In genomic region chr12:76553917-76554316, GRCm38 (mm10) we compare ENCODE assay signal across 14 mouse cellular contexts. TPM values are rescaled to one million over a fixed set of nuclear protein-coding genes. Genes with fewer than 3 reads are reported as not detected.
DNase-seq lines count a peak whose midpoint lies in the region; ATAC-seq lines count a peak whose summit lies in the region.
"Had no signal": no experiment of that assay in that cellular context is flagged by ENCODE, and none has a peak within 500 bp of the region (broad histone marks: within the 10 kb centered on the region; RNA-seq: fewer than 3 reads in every experiment).

No protein-coding gene starts in this region.

- no peak overlapping the region for H3K27ac ChIP-seq in heart, embryonic 12.5 days (ENCODE audit: poor library complexity, severe bottlenecking)
- peak overlapping the region; percentile 85 for H3K27ac ChIP-seq in brown adipose tissue, adult 24 weeks (replicated peaks; ENCODE audit: low read depth, low read length)
- H3K27ac ChIP-seq in heart, embryonic 13.5 days (replicated peaks): peak overlapping the region; percentile 29; the same call in 1 of the 2 replicates
- H3K27ac ChIP-seq: forebrain, embryonic 10.5 days; liver, embryonic 14.5 days; midbrain, embryonic 12.5 days had no signal

- no peak overlapping the region for H3K4me3 ChIP-seq in heart, embryonic 12.5 days
- H3K4me3 ChIP-seq in brown adipose tissue, adult 24 weeks (ENCODE audit: insufficient read depth, low read depth, low read length): no peak overlapping the region
- no peak overlapping the region for H3K4me3 ChIP-seq in heart, embryonic 13.5 days
- H3K4me3 ChIP-seq: forebrain, embryonic 10.5 days; midbrain, embryonic 12.5 days had no signal

- no peak overlapping the region for H3K4me2 ChIP-seq in heart, embryonic 12.5 days
- no peak overlapping the region for H3K4me2 ChIP-seq in heart, embryonic 13.5 days
- H3K4me2 ChIP-seq: midbrain, embryonic 12.5 days had no signal

- ATAC-seq in heart, embryonic 12.5 days (ENCODE audit: insufficient number of reproducible peaks, low FRiP score): no peak
- no peak for ATAC-seq in heart, embryonic 13.5 days (ENCODE audit: extremely low read depth, insufficient number of reproducible peaks, low FRiP score, low TSS enrichment)

- no peaks in the 10 kb centered on the region for H3K27me3 ChIP-seq in heart, embryonic 12.5 days (replicated peaks)
- no peaks in the 10 kb centered on the region for H3K27me3 ChIP-seq in heart, embryonic 13.5 days (replicated peaks)

- WGBS in heart, embryonic 12.5 days: 78% methylated on average over 7 of the region's 7 CpGs
- 60% methylated on average over 7 of the region's 7 CpGs for WGBS in heart, embryonic 13.5 days

- peaks cover 88% of the 10 kb centered on the region for H3K4me1 ChIP-seq in heart, embryonic 12.5 days (replicated peaks)
- peaks cover 34% of the 10 kb centered on the region for H3K4me1 ChIP-seq in brown adipose tissue, adult 24 weeks (ENCODE audit: control insufficient read depth, insufficient read depth, insufficient read length, low read length)
- H3K4me1 ChIP-seq in heart, embryonic 13.5 days: peaks cover 89% of the 10 kb centered on the region

- no peak overlapping the region for H3K9ac ChIP-seq in heart, embryonic 12.5 days
- H3K9ac ChIP-seq in heart, embryonic 13.5 days: 0 out of 2 replicates have a peak overlapping the region, but pooled peaks have one; percentile 29
- H3K9ac ChIP-seq: liver, embryonic 14.5 days; midbrain, embryonic 12.5 days had no signal

- no peaks in the 10 kb centered on the region for H3K36me3 ChIP-seq in heart, embryonic 12.5 days
- no peaks in the 10 kb centered on the region for H3K36me3 ChIP-seq in heart, embryonic 13.5 days
- H3K36me3 ChIP-seq: forebrain, embryonic 10.5 days; midbrain, embryonic 12.5 days had no signal

- no peaks in the 10 kb centered on the region for H3K9me3 ChIP-seq in heart, embryonic 12.5 days (replicated peaks)
- no peaks in the 10 kb centered on the region for H3K9me3 ChIP-seq in heart, embryonic 13.5 days
- H3K9me3 ChIP-seq: forebrain, embryonic 10.5 days; midbrain, embryonic 12.5 days had no signal

- DNase-seq in heart, adult 11 months: peak; percentile 99
- DNase-seq in kidney, postnatal 4 days: peak; percentile 52 to 65
- DNase-seq in frontal cortex, adult 2 months (ENCODE audit: extremely low spot score in 1 of 2, low spot score in 1 of 2): no peak
- DNase-seq in layer of hippocampus, postnatal 36 days: no peak
- no peak for DNase-seq in thymus, postnatal 14 days
- DNase-seq: adrenal gland, adult 2 months; embryo, embryonic 11 days; right cerebral cortex, postnatal 25 days had no signal

RNA-seq across cellular contexts. Expression of gene Plekhg3, which starts 23.2 kb away (rescaled TPM):
- polyA plus RNA-seq in heart, embryonic 12.5 days (2016; fragmentation: Nextera tagmentation; extraction: Ambion mirVana): 8.2 and 10.3 TPM in 2 replicates
- 6.3 and 6.5 TPM in 2 replicates for polyA plus RNA-seq in brown adipose tissue, adult 24 weeks (2012; ENCODE audit: insufficient read depth, insufficient read length, missing spikeins)
- polyA plus RNA-seq in heart, embryonic 13.5 days (2015; fragmentation: Nextera tagmentation; extraction: Ambion mirVana): 6.5 and 7.2 TPM in 2 replicates
- 11.6 and 12.6 TPM in 2 replicates for polyA plus RNA-seq in frontal cortex, adult 2 months (2012; rRNA removed)
- total RNA-seq in layer of hippocampus, postnatal 36 days (2021): 10 to 100 TPM; 22.9 to 23.2 TPM

Comparison
In these comparisons a context has a peak if more than half of its experiments do, and no peak if none do; other contexts are left out.
1. DNase-seq: peak in heart, adult 11 months (single experiment) and kidney, postnatal 4 days (2 of 2); none in frontal cortex, adult 2 months (0 of 2), layer of hippocampus, postnatal 36 days (0 of 2) and thymus, postnatal 14 days (single experiment).